ENCODE assay signal across 8 mouse cellular contexts in the genomic region with DNA sequence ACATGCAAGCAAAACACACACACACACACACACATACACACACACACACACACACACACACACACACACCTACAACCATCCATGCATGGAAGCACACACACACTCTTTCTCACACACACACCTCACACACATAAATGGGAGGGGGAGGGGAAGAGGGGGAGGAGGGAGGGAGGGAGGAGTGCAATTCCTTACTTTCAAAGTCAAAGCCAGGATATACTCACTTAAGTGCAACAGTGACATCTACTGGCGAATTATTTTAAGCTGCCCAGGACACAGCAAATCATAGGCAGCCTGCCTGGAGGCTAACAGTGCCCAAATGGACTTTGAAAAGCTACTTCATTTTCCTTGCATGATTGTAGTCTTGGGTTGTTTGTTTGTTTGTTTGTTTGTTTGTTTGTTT.
DNase-seq lines count a peak whose midpoint lies in the region; ATAC-seq and TF ChIP-seq lines count a peak whose summit lies in the region.

No protein-coding gene starts in this region.

- no peaks in the 10 kb centered on the region for H3K27me3 ChIP-seq in Patski
- no peaks in the 10 kb centered on the region for H3K27me3 ChIP-seq in kidney, embryonic 15.5 days
- H3K27me3 ChIP-seq in limb, embryonic 13.5 days = no peaks in the 10 kb centered on the region
- H3K27me3 ChIP-seq in midbrain, postnatal 0 days (ENCODE audit: insufficient read depth, low read length) = no peaks in the 10 kb centered on the region

- POLR2A ChIA-PET in Patski (lab: Charles Lee) = interaction anchor here (1.1 kb wide), 1 partner anchor 29 kb away, joined by 4 read pairs; no protein-coding TSS in a partner anchor

- 0% methylated on average over 1 of the region's 1 CpGs for WGBS in kidney, embryonic 15.5 days
- 0% methylated on average over 1 of the region's 1 CpGs for WGBS in limb, embryonic 13.5 days
- WGBS in midbrain, postnatal 0 days = 0% methylated on average over 1 of the region's 1 CpGs

- H3K36me3 ChIP-seq in kidney, embryonic 15.5 days = no peaks in the 10 kb centered on the region
- H3K36me3 ChIP-seq in limb, embryonic 13.5 days = no peaks in the 10 kb centered on the region
- H3K36me3 ChIP-seq in midbrain, postnatal 0 days (ENCODE audit: insufficient read depth, low read length) = no peaks in the 10 kb centered on the region

- no peak overlapping the region for H3K9ac ChIP-seq in kidney, embryonic 15.5 days
- H3K9ac ChIP-seq in limb, embryonic 13.5 days = no peak overlapping the region
- no peak overlapping the region for H3K9ac ChIP-seq in midbrain, postnatal 0 days (replicated peaks; ENCODE audit: low read length, poor library complexity, severe bottlenecking)

- in situ Hi-C loops in Patski (cut with MboI; ENCODE audit: low pct_unique_long_range_greater_than_20kb) = loop anchor here (25.0 kb wide), 1 partner anchor 919 kb away; no protein-coding TSS in a partner anchor

- DNase-seq in A20 (ENCODE audit: low read depth, low spot score) (peak; percentile 45), Patski (ENCODE audit: low read depth, low spot score) (no peak)
- peak; percentile 89 for DNase-seq in embryo, embryonic 10 days (ENCODE audit: low spot score)
- peak; percentile 28 to 70 for DNase-seq in heart, adult 9 months (ENCODE audit: low spot score in 2 of 2)
- peak; percentile 92 for DNase-seq in midbrain, postnatal 0 days (ENCODE audit: low spot score)
- DNase-seq in thymus, postnatal 4 days = peak; percentile 35

- no peaks in the 10 kb centered on the region for H3K9me3 ChIP-seq in kidney, embryonic 15.5 days (replicated peaks)
- H3K9me3 ChIP-seq in limb, embryonic 13.5 days = no peaks in the 10 kb centered on the region
- H3K9me3 ChIP-seq in midbrain, postnatal 0 days (ENCODE audit: low read length) = no peaks in the 10 kb centered on the region

- H3K4me2 ChIP-seq in kidney, embryonic 15.5 days = no peak overlapping the region
- H3K4me2 ChIP-seq in limb, embryonic 13.5 days (replicated peaks) = no peak overlapping the region
- no peak overlapping the region for H3K4me2 ChIP-seq in midbrain, postnatal 0 days (ENCODE audit: low read depth, low read length, poor library complexity, severe bottlenecking)

- no peak for ATAC-seq in Patski
- peak; percentile 71 for ATAC-seq in kidney, embryonic 15.5 days (replicated peaks; ENCODE audit: low FRiP score)
- ATAC-seq in limb, embryonic 13.5 days (ENCODE audit: low FRiP score, low read depth) = peak; percentile 70
- ATAC-seq in midbrain, postnatal 0 days (ENCODE audit: low FRiP score) = peak; percentile 83

- no peak overlapping the region for H3K4me3 ChIP-seq in kidney, embryonic 15.5 days (replicated peaks)
- H3K4me3 ChIP-seq in limb, embryonic 13.5 days = no peak overlapping the region
- no peak overlapping the region for H3K4me3 ChIP-seq in midbrain, postnatal 0 days (ENCODE audit: low read depth, low read length)

- CTCF ChIA-PET in Patski (lab: Charles Lee) = interaction anchor here (0.6 to 5.5 kb wide), 23 partner anchors 8 to 623 kb away, joined by 3 to 55 read pairs (median 5); no protein-coding TSS in a partner anchor

- peak; percentile 62 for TF ChIP-seq CTCF in Patski (IDR thresholded peaks at IDR 0.05)
- peak; percentile 84 for TF ChIP-seq CTCF in midbrain, postnatal 0 days (IDR thresholded peaks at IDR 0.05)

- H3K27ac ChIP-seq in kidney, embryonic 15.5 days = no peak overlapping the region
- H3K27ac ChIP-seq in limb, embryonic 13.5 days = no peak overlapping the region
- no peak overlapping the region for H3K27ac ChIP-seq in midbrain, postnatal 0 days (ENCODE audit: low read depth, low read length)

- peaks cover 10% of the 10 kb centered on the region for H3K4me1 ChIP-seq in kidney, embryonic 15.5 days
- peaks cover 27% of the 10 kb centered on the region for H3K4me1 ChIP-seq in limb, embryonic 13.5 days
- 0 out of 2 replicates have a peak, but pooled peaks cover 2% of the 10 kb centered on the region for H3K4me1 ChIP-seq in midbrain, postnatal 0 days (ENCODE audit: insufficient read depth, low read length)
